Mouse (Mus musculus) CD8-positive naive resting alpha-beta T cell, adult 2 months (primary cell): ENCODE results near the gene Lyst.
"Not testable (repeated sequence)": the region's sequence is repeated elsewhere in the genome, so short reads cannot be mapped to it uniquely, and the experiment has no call there.

Experiments used
- DNase-seq, 2 experiments: peaks; one replicate each; pipeline ENCODE4 v3.0.0; 2022; ENCODE audit warnings: low read depth in 2 of 2, low spot score in 2 of 2

The Lyst gene

GRCm38 (mm10) chr13:13778837-13779458, 188.8 kb downstream of the Lyst start:
- no peak for DNase-seq

GRCm38 (mm10) chr13:13780271-13780670, 190.1 kb downstream of the Lyst start:
- DNase-seq = no peak

- DNase-seq = no peak
Measured at GRCm38 (mm10) chr13:13781026-13781425, 190.8 kb downstream of the Lyst start.

GRCm38 (mm10) chr13:13783296-13783695, 193.1 kb downstream of the Lyst start:
- DNase-seq = no peak

GRCm38 (mm10) chr13:13783894-13784419, 193.8 kb downstream of the Lyst start, which contains the start of gene Gng4:
Gene Gng4 (plus strand): TSS chr13:13784059.
- peak; percentile 7 for DNase-seq

- no peak for DNase-seq
Measured at GRCm38 (mm10) chr13:13784420-13784936, 194.3 kb downstream of the Lyst start.

GRCm38 (mm10) chr13:13784981-13785783, 195.0 kb downstream of the Lyst start:
- no peak for DNase-seq

GRCm38 (mm10) chr13:13786971-13787370, 196.8 kb downstream of the Lyst start:
- no peak for DNase-seq

- DNase-seq = no peak
Measured at GRCm38 (mm10) chr13:13788070-13788469, 197.9 kb downstream of the Lyst start.

- DNase-seq = no peak
Measured at GRCm38 (mm10) chr13:13791981-13792380, 201.8 kb downstream of the Lyst start.

- no peak for DNase-seq
Measured at GRCm38 (mm10) chr13:13795166-13795832, 205.1 kb downstream of the Lyst start.

- no peak for DNase-seq
Measured at GRCm38 (mm10) chr13:13796082-13796481, 205.9 kb downstream of the Lyst start.

GRCm38 (mm10) chr13:13797816-13798215, 207.6 kb downstream of the Lyst start:
- not testable (repeated sequence) for DNase-seq

- DNase-seq = no peak
Measured at GRCm38 (mm10) chr13:13798775-13799174, 208.6 kb downstream of the Lyst start.

GRCm38 (mm10) chr13:13808337-13809132, 218.3 kb downstream of the Lyst start:
- no peak for DNase-seq

- no peak for DNase-seq
Measured at GRCm38 (mm10) chr13:13810885-13811284, 220.7 kb downstream of the Lyst start.

- DNase-seq = no peak
Measured at GRCm38 (mm10) chr13:13818696-13819095, 228.5 kb downstream of the Lyst start.

GRCm38 (mm10) chr13:13820234-13821123, 230.3 kb downstream of the Lyst start:
- no peak for DNase-seq

GRCm38 (mm10) chr13:13824946-13825345, 234.7 kb downstream of the Lyst start:
- DNase-seq = no peak

GRCm38 (mm10) chr13:13826533-13826932, 236.3 kb downstream of the Lyst start:
- no peak for DNase-seq
